Mouse (Mus musculus) MEL (cell line): ENCODE measurements around the gene Cdhr5. TPM values are rescaled to one million over a fixed set of nuclear protein-coding genes. Genes with fewer than 3 reads are reported as not detected.

Experiments
- DNase-seq: peaks from one replicate; pipeline ENCODE4 v3.0.0; 2011; ENCODE audit warnings: low read depth, low spot score
- H3K27ac ChIP-seq: 2 replicates; pipeline ENCODE4 v1.5.1; 2012; ENCODE audit warnings: low read depth, mild to moderate bottlenecking, control low read depth, low read length, moderate library complexity; ENCODE audit not compliant: control insufficient read depth
- H3K27me3 ChIP-seq, 2 experiments: fragments of 150-350 bp in 1 of 2; sonication (generic) in 1 of 2; 2 replicates each; pipeline ENCODE4 v1.6.1; 2012; ENCODE audit warnings: low read length in 2 of 2, mild to moderate bottlenecking in 2 of 2, improper control_type of control experiment in 1 of 2, moderate library complexity in 1 of 2; ENCODE audit not compliant: insufficient read depth in 2 of 2, control insufficient read depth in 1 of 2
- H3K36me3 ChIP-seq, 2 experiments: 2 replicates each; pipeline ENCODE4 v1.6.1; 2012 to 2014; ENCODE audit warnings: low read length in 2 of 2, improper control_type of control experiment in 1 of 2, inconsistent platforms in 1 of 2, mild to moderate bottlenecking in 1 of 2; ENCODE audit not compliant: insufficient read depth in 2 of 2, control insufficient read depth in 1 of 2
- H3K4me1 ChIP-seq, 2 experiments: fragments of 150-350 bp in 1 of 2; sonication (generic) in 1 of 2; 2 replicates each; pipeline ENCODE4 v1.6.1; 2012; ENCODE audit warnings: low read length in 2 of 2, improper control_type of control experiment in 1 of 2, mild to moderate bottlenecking in 1 of 2; ENCODE audit not compliant: insufficient read depth in 2 of 2, control insufficient read depth in 1 of 2
- H3K4me3 ChIP-seq, 2 experiments: fragments of 150-350 bp in 1 of 2; sonication (generic) in 1 of 2; 2 replicates each; pipeline ENCODE4 v1.5.1; 2012; ENCODE audit warnings: low read depth in 2 of 2, low read length in 2 of 2, mild to moderate bottlenecking in 2 of 2, moderate library complexity in 2 of 2, control low read depth in 1 of 2, improper control_type of control experiment in 1 of 2; ENCODE audit not compliant: control insufficient read depth in 1 of 2, insufficient read depth in 1 of 2
- H3K79me2 ChIP-seq: 2 replicates; pipeline ENCODE4 v1.6.1; 2012; ENCODE audit warnings: mild to moderate bottlenecking, low read length, moderate library complexity; ENCODE audit not compliant: control insufficient read depth, poor library complexity, insufficient read depth
- H3K9ac ChIP-seq: 2 replicates; pipeline ENCODE4 v1.6.1; 2012; ENCODE audit warnings: low read depth, mild to moderate bottlenecking, control low read depth, low read length, moderate library complexity; ENCODE audit not compliant: control insufficient read depth, poor library complexity, severe bottlenecking
- H3K9me3 ChIP-seq: fragments of 150-350 bp; sonication (generic); replicated peaks from 2 replicates; pipeline ENCODE4 v1.6.1; 2012; ENCODE audit warnings: mild to moderate bottlenecking, low read length, improper control_type of control experiment, moderate library complexity; ENCODE audit not compliant: insufficient read depth
- BHLHE40 ChIP-seq: IDR thresholded peaks from 2 replicates; pipeline ENCODE4 v1.6.1; 2012; ENCODE audit warnings: low read depth, mild to moderate bottlenecking, inconsistent platforms, low read length, improper control_type of control experiment, borderline replicate concordance
- CHD1 ChIP-seq: IDR thresholded peaks from 2 replicates; pipeline ENCODE4 v1.6.1; 2012; ENCODE audit warnings: low read depth, mild to moderate bottlenecking, inconsistent platforms, low read length, improper control_type of control experiment
- CHD2 ChIP-seq: IDR thresholded peaks from 2 replicates; pipeline ENCODE4 v1.6.1; 2011; ENCODE audit warnings: low read length, improper control_type of control experiment
- CTCF ChIP-seq, 3 experiments: IDR thresholded peaks in 2 of 3; conservative IDR thresholded peaks in 1 of 3; 2 replicates each; pipeline ENCODE4 v1.5.1; 2011 to 2012; ENCODE audit warnings: low read length in 3 of 3, low read depth in 2 of 3, mild to moderate bottlenecking in 2 of 3, improper control_type of control experiment in 1 of 3, inconsistent platforms in 1 of 3, mixed read lengths in 1 of 3, moderate library complexity in 1 of 3; ENCODE audit not compliant: control insufficient read depth in 1 of 3, insufficient read depth in 1 of 3, poor library complexity in 1 of 3, severe bottlenecking in 1 of 3
- E2F4 ChIP-seq: IDR thresholded peaks from 2 replicates; pipeline ENCODE4 v1.6.1; 2011; ENCODE audit warnings: low read depth, low read length, improper control_type of control experiment, borderline replicate concordance
- ELF1 ChIP-seq: IDR thresholded peaks from 2 replicates; pipeline ENCODE4 v1.6.1; 2014; ENCODE audit warnings: low read depth, mild to moderate bottlenecking, inconsistent platforms, low read length, improper control_type of control experiment, moderate library complexity
- EP300 ChIP-seq, 2 experiments: IDR thresholded peaks; 2 replicates each; pipeline ENCODE4 v1.6.1; 2011; ENCODE audit warnings: improper control_type of control experiment in 2 of 2, low read length in 2 of 2, low read depth in 1 of 2, mild to moderate bottlenecking in 1 of 2
- ETS1 ChIP-seq: IDR thresholded peaks from 2 replicates; pipeline ENCODE4 v1.6.1; 2012; ENCODE audit warnings: low read depth, mild to moderate bottlenecking, inconsistent platforms, low read length, improper control_type of control experiment, moderate library complexity
- GABPA ChIP-seq: IDR thresholded peaks from 2 replicates; pipeline ENCODE4 v1.6.1; 2012; ENCODE audit warnings: low read depth, mild to moderate bottlenecking, inconsistent platforms, low read length, improper control_type of control experiment, moderate library complexity
- GATA1 ChIP-seq: IDR thresholded peaks from 2 replicates; pipeline ENCODE4 v1.6.1; 2011; ENCODE audit warnings: low read depth, low read length, improper control_type of control experiment
- HCFC1 ChIP-seq: IDR thresholded peaks from 2 replicates; pipeline ENCODE4 v1.6.1; 2012; ENCODE audit warnings: low read depth, mild to moderate bottlenecking, inconsistent platforms, low read length, improper control_type of control experiment, moderate library complexity
- JUND ChIP-seq: IDR thresholded peaks from 2 replicates; pipeline ENCODE4 v1.6.1; 2011; ENCODE audit warnings: low read depth, mild to moderate bottlenecking, improper control_type of control experiment, low read length
- KAT2A ChIP-seq: conservative IDR thresholded peaks from 2 replicates; pipeline ENCODE4 v1.6.1; 2012; ENCODE audit warnings: low read depth, low read length, improper control_type of control experiment, inconsistent platforms
- MAFK ChIP-seq: IDR thresholded peaks from 2 replicates; pipeline ENCODE4 v1.6.1; 2011; ENCODE audit warnings: low read depth, mild to moderate bottlenecking, low read length, improper control_type of control experiment, borderline replicate concordance
- MAX ChIP-seq: IDR thresholded peaks from 2 replicates; pipeline ENCODE4 v1.6.1; 2011; ENCODE audit warnings: low read length, improper control_type of control experiment
- MAZ ChIP-seq: IDR thresholded peaks from 2 replicates; pipeline ENCODE4 v1.6.1; 2012; ENCODE audit warnings: low read depth, mild to moderate bottlenecking, inconsistent platforms, low read length, improper control_type of control experiment
- MEF2A ChIP-seq: IDR thresholded peaks from 2 replicates; pipeline ENCODE4 v1.6.1; 2014; ENCODE audit warnings: low read depth, mild to moderate bottlenecking, inconsistent platforms, low read length, improper control_type of control experiment; ENCODE audit not compliant: poor library complexity, insufficient replicate concordance, severe bottlenecking; ENCODE audit errors: extremely low read depth
- MXI1 ChIP-seq: IDR thresholded peaks from 2 replicates; pipeline ENCODE4 v1.6.1; 2011; ENCODE audit warnings: mild to moderate bottlenecking, low read depth, low read length, improper control_type of control experiment
- MYB ChIP-seq: IDR thresholded peaks from 2 replicates; pipeline ENCODE4 v1.6.1; 2011; ENCODE audit warnings: mild to moderate bottlenecking, low read depth, low read length, improper control_type of control experiment
- MYC ChIP-seq: IDR thresholded peaks from 2 replicates; pipeline ENCODE4 v1.6.1; 2011; ENCODE audit warnings: low read depth, mild to moderate bottlenecking, low read length, improper control_type of control experiment, moderate library complexity
- NELFE ChIP-seq: IDR thresholded peaks from 2 replicates; pipeline ENCODE4 v1.6.1; 2011; ENCODE audit warnings: low read depth, low read length, improper control_type of control experiment
- NRF1 ChIP-seq: IDR thresholded peaks from 2 replicates; pipeline ENCODE4 v1.6.1; 2014; ENCODE audit warnings: low read depth, mild to moderate bottlenecking, inconsistent platforms, low read length, improper control_type of control experiment, moderate library complexity; ENCODE audit not compliant: poor library complexity, insufficient read depth, severe bottlenecking
- POLR2A ChIP-seq, 2 experiments: IDR thresholded peaks; 2 replicates each; pipeline ENCODE4 v1.6.1; 2011 to 2012; ENCODE audit warnings: low read length in 2 of 2, mild to moderate bottlenecking in 2 of 2, control low read depth in 1 of 2, improper control_type of control experiment in 1 of 2, low read depth in 1 of 2, moderate library complexity in 1 of 2; ENCODE audit not compliant: control insufficient read depth in 1 of 2, insufficient read depth in 1 of 2, poor library complexity in 1 of 2
- POLR2AphosphoS2 ChIP-seq: IDR thresholded peaks from 2 replicates; pipeline ENCODE4 v1.6.1; 2011; ENCODE audit warnings: low read length, improper control_type of control experiment
- POLR2AphosphoS5 ChIP-seq: IDR thresholded peaks from 2 replicates; pipeline ENCODE4 v1.6.1; 2012; ENCODE audit warnings: low read depth, borderline replicate concordance, mild to moderate bottlenecking, inconsistent platforms, low read length, moderate library complexity, mixed read lengths
- RAD21 ChIP-seq: IDR thresholded peaks from 2 replicates; pipeline ENCODE4 v1.6.1; 2011; ENCODE audit warnings: mild to moderate bottlenecking, low read depth, low read length, improper control_type of control experiment
- RCOR1 ChIP-seq: IDR thresholded peaks from 2 replicates; pipeline ENCODE4 v1.6.1; 2012; ENCODE audit warnings: low read depth, mild to moderate bottlenecking, inconsistent platforms, low read length, improper control_type of control experiment
- SIN3A ChIP-seq: IDR thresholded peaks from 2 replicates; pipeline ENCODE4 v1.6.1; 2012; ENCODE audit warnings: low read length, improper control_type of control experiment, inconsistent platforms
- SMC3 ChIP-seq: IDR thresholded peaks from 2 replicates; pipeline ENCODE4 v1.6.1; 2011; ENCODE audit warnings: low read depth, low read length, improper control_type of control experiment
- TAL1 ChIP-seq: IDR thresholded peaks from 2 replicates; pipeline ENCODE4 v1.6.1; 2012; ENCODE audit warnings: mild to moderate bottlenecking, inconsistent platforms, low read length, moderate library complexity, mixed read lengths
- TBP ChIP-seq: IDR thresholded peaks from 2 replicates; pipeline ENCODE4 v1.8.0; 2011; ENCODE audit warnings: low read depth, low read length, improper control_type of control experiment
- TCF12 ChIP-seq: IDR thresholded peaks from 2 replicates; pipeline ENCODE4 v1.6.1; 2014; ENCODE audit warnings: low read depth, mild to moderate bottlenecking, inconsistent platforms, low read length, improper control_type of control experiment, moderate library complexity
- UBTF ChIP-seq: IDR thresholded peaks from 2 replicates; pipeline ENCODE4 v1.6.1; 2012; ENCODE audit warnings: low read depth, mild to moderate bottlenecking, inconsistent platforms, low read length, improper control_type of control experiment, moderate library complexity, borderline replicate concordance; ENCODE audit not compliant: insufficient read depth
- USF1 ChIP-seq: IDR thresholded peaks from 2 replicates; pipeline ENCODE4 v1.6.1; 2014; ENCODE audit warnings: low read depth, mild to moderate bottlenecking, inconsistent platforms, low read length, improper control_type of control experiment, moderate library complexity
- ZC3H11A ChIP-seq: IDR thresholded peaks from 2 replicates; pipeline ENCODE4 v1.6.1; 2012; ENCODE audit warnings: low read depth, mild to moderate bottlenecking, inconsistent platforms, low read length, improper control_type of control experiment
- ZKSCAN1 ChIP-seq: IDR thresholded peaks from 2 replicates; pipeline ENCODE4 v1.6.1; 2012; ENCODE audit warnings: low read depth, mild to moderate bottlenecking, inconsistent platforms, low read length, improper control_type of control experiment, moderate library complexity
- ZMIZ1 ChIP-seq: IDR thresholded peaks from 2 replicates; pipeline ENCODE4 v1.6.1; 2012; ENCODE audit warnings: low read depth, mild to moderate bottlenecking, inconsistent platforms, low read length, improper control_type of control experiment, moderate library complexity
- ZNF384 ChIP-seq: IDR thresholded peaks from 2 replicates; pipeline ENCODE4 v1.6.1; 2012; ENCODE audit warnings: low read depth, mild to moderate bottlenecking, inconsistent platforms, low read length, improper control_type of control experiment
- polyA plus RNA-seq, 2 experiments: library from polyadenylated mRNA; stranded (reverse) in 1 of 2; unstranded in 1 of 2; fragments of >175 nt in 1 of 2; fragments of >200 nt in 1 of 2; gene quantifications; 2 replicates each; pipeline versions ENCODE4 v1.2.1 to v1.2.4; 2012; ENCODE audit warnings: low replicate concordance in 2 of 2, low read depth in 1 of 2; ENCODE audit not compliant: insufficient read length in 2 of 2, insufficient read depth in 1 of 2, missing spikeins in 1 of 2
- total RNA-seq: library from RNA; depleted of rRNA; stranded (reverse); fragments of 300-350 nt; gene quantifications from 2 replicates; pipeline ENCODE4 v1.2.3, GENCODE M21; 2012

Cdhr5 gene
- total and polyA plus RNA-seq, 3 experiments = not detected

DNA sequence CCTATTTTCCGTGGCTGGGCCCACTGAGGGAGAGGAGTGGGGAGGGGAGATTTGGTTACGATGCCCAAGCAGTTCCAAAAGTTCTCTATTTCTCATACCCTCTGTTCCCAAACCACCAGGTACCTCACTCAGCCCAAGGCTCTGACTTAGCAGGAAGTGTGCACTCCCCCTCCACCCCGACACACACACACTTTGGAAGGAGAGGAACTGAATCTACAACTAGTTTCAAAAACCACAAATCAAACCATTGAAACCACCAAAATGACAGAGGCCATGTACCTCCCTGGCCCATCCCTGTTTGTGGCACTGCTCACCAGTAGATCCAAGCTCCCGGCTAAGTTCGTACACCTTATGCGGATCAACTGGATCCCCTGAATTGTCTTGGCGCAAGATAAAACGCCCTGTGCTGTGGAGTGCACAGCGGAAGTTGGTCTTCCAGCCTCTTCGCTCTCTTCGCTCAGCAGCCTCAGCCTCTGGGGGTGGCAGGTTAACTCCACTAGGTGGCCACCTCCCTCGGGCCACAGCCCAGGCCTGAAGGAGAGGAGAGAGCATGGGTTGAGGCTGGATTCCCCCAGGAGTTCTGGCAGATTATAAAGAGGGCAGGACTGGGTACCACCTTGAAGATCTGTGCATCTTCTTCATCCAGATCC is 11.7 kb downstream of the Cdhr5 start:
- peaks cover 2 to 3% of the 10 kb centered on the region in 2 experiments; a peak in 2 of 4 replicates for H3K4me1 ChIP-seq
- H3K9ac ChIP-seq = no peak overlapping the region
- no peak overlapping the region for H3K27ac ChIP-seq
- H3K27me3 ChIP-seq = no peaks in the 10 kb centered on the region
- H3K79me2 ChIP-seq = no peaks in the 10 kb centered on the region
- DNase-seq = peak; percentile 62
- H3K4me3 ChIP-seq = no peak overlapping the region
- H3K9me3 ChIP-seq = no peaks in the 10 kb centered on the region
- H3K36me3 ChIP-seq = peaks cover 0 to 2% of the 10 kb centered on the region in 2 experiments; a peak in 2 of 4 replicates
- TF ChIP-seq ELF1 = no peak
- no peak for TF ChIP-seq ZMIZ1
- TF ChIP-seq TAL1 = no peak
- TF ChIP-seq MYC = no peak
- TF ChIP-seq MYB = no peak
- TF ChIP-seq TBP = no peak
- no peak for TF ChIP-seq E2F4
- TF ChIP-seq SIN3A = no peak
- TF ChIP-seq GATA1 = no peak
- no peak for TF ChIP-seq EP300 (IDR thresholded peaks at IDR 0.05; ENCODE audit: low read depth in 1 of 2, low read length in 2 of 2)
- peak; percentile 26 for TF ChIP-seq RAD21
- no peak for TF ChIP-seq USF1
- TF ChIP-seq TCF12 = no peak
- TF ChIP-seq ZNF384 = no peak
- no peak for TF ChIP-seq MEF2A
- TF ChIP-seq ZKSCAN1 = no peak
- TF ChIP-seq NELFE = no peak
- peak in 2 of 3 experiments; percentile 41 to 46; a peak in 5 of 6 replicates for TF ChIP-seq CTCF (IDR thresholded peaks at IDR 0.05 in 2 of 3, conservative IDR thresholded peaks at IDR 0.05 in 1 of 3; ENCODE audit: control insufficient read depth in 1 of 3, insufficient read depth in 1 of 3, low read depth in 2 of 3, low read length in 3 of 3, poor library complexity in 1 of 3, severe bottlenecking in 1 of 3)
- no peak for TF ChIP-seq BHLHE40
- TF ChIP-seq UBTF = no peak
- TF ChIP-seq RCOR1 = peak; percentile 24; the same call in 1 of the 2 replicates
- TF ChIP-seq CHD1 = no peak
- no peak for TF ChIP-seq POLR2A (IDR thresholded peaks at IDR 0.05; ENCODE audit: control insufficient read depth in 1 of 2, insufficient read depth in 1 of 2, low read depth in 1 of 2, low read length in 2 of 2, poor library complexity in 1 of 2)
- TF ChIP-seq JUND = no peak
- TF ChIP-seq NRF1 = no peak
- TF ChIP-seq POLR2AphosphoS2 = no peak; the same call in 1 of the 2 replicates
- no peak for TF ChIP-seq GABPA
- TF ChIP-seq CHD2 = no peak
- peak; percentile 14; the same call in 1 of the 2 replicates for TF ChIP-seq ZC3H11A
- no peak for TF ChIP-seq MAX
- TF ChIP-seq POLR2AphosphoS5 = no peak
- no peak for TF ChIP-seq MXI1
- TF ChIP-seq KAT2A = no peak
- peak; percentile 45 for TF ChIP-seq SMC3
- TF ChIP-seq MAZ = no peak
- no peak for TF ChIP-seq HCFC1
- no peak for TF ChIP-seq MAFK
- no peak for TF ChIP-seq ETS1
